Mouse (Mus musculus) forebrain, embryonic 13.5 days (tissue): ENCODE results near the gene St6galnac1. TPM values are rescaled to one million over a fixed set of nuclear protein-coding genes. Genes with fewer than 3 reads are reported as not detected.
"Not testable (repeated sequence)": the region's sequence is repeated elsewhere in the genome, so short reads cannot be mapped to it uniquely, and the experiment has no call there.

Experiments
- ATAC-seq: fragments of 200-750 bp; cut with Nextera tagmentation; 2 replicates; pipeline ENCODE4 v1.8.0; 2017
- H3K27ac ChIP-seq: fragments of 300-500 bp; sonication (generic); 2 replicates; pipeline ENCODE4 v1.5.1; 2015; ENCODE audit warnings: inconsistent platforms, mild to moderate bottlenecking, moderate library complexity
- H3K27me3 ChIP-seq: fragments of 300-500 bp; sonication (generic); 2 replicates; pipeline ENCODE4 v1.6.1; 2015; ENCODE audit warnings: mild to moderate bottlenecking, inconsistent platforms
- H3K36me3 ChIP-seq: fragments of 300-500 bp; sonication (generic); 2 replicates; pipeline ENCODE4 v1.6.1; 2015; ENCODE audit warnings: mild to moderate bottlenecking, inconsistent platforms; ENCODE audit not compliant: poor library complexity, severe bottlenecking
- H3K4me1 ChIP-seq: fragments of 300-500 bp; sonication (generic); 2 replicates; pipeline ENCODE4 v1.6.1; 2015; ENCODE audit warnings: inconsistent platforms
- H3K4me2 ChIP-seq: fragments of 300-500 bp; sonication (generic); 2 replicates; pipeline ENCODE4 v1.6.1; 2015; ENCODE audit warnings: inconsistent platforms, mild to moderate bottlenecking, moderate library complexity
- H3K4me3 ChIP-seq: fragments of 300-500 bp; sonication (generic); 2 replicates; pipeline ENCODE4 v1.5.1; 2015; ENCODE audit warnings: mild to moderate bottlenecking, inconsistent platforms
- H3K9ac ChIP-seq: fragments of 300-500 bp; sonication (generic); 2 replicates; pipeline ENCODE4 v1.6.1; 2015; ENCODE audit warnings: mild to moderate bottlenecking, inconsistent platforms
- H3K9me3 ChIP-seq: fragments of 300-500 bp; sonication (generic); replicated peaks from 2 replicates; pipeline ENCODE4 v1.6.1; 2016; ENCODE audit warnings: inconsistent platforms
- WGBS: fragments of 180-500 bp; shearing (Covaris S2); methylation state at CpG from one replicate; pipeline ENCODE4 v1.1.7; 2015; 5-methylcytosine and 5-hydroxymethylcytosine counted together
- polyA plus RNA-seq: library from polyadenylated mRNA; unstranded; fragments of >200 nt; fragmentation: Nextera tagmentation; extraction: Ambion mirVana; gene quantifications from 2 replicates; pipeline ENCODE4 v1.2.1, GENCODE M21; 2015

Gene St6galnac1
- polyA plus RNA-seq, 1 experiment from 2014 or later, result not detected

- H3K36me3 ChIP-seq, result no peaks in the 10 kb centered on the region
- H3K9ac ChIP-seq, result no peak overlapping the region
- H3K9me3 ChIP-seq, result no peaks in the 10 kb centered on the region
- no peak overlapping the region for H3K27ac ChIP-seq
- no peak overlapping the region for H3K4me3 ChIP-seq
- no peak for ATAC-seq
- no peaks in the 10 kb centered on the region for H3K27me3 ChIP-seq
- 81% methylated on average over 8 of the region's 8 CpGs for WGBS
- H3K4me2 ChIP-seq, result no peak overlapping the region
- no peaks in the 10 kb centered on the region for H3K4me1 ChIP-seq
These were observed 25.6 kb downstream of the St6galnac1 start for GRCm38 (mm10) chr11:116749733-116750132.

DNA sequence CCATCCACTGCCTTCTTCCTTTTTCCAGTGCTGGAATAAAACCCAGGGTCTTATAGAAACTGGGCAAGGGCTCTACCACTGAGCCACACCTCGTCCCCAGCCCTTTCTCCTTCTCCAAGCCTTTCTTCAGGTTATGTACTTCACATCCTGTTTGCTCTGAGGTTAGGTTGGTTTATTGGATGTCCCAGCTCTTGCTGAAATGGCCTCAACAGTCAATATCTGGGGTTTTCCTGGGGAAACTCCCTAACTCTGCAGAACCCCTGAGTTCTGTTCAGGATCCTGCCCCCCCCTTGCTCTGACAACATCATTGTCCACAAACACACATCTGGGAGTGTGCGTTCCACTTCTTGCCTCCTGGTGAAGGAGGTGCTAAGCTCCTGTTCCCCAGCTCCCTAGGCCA, 26.6 kb downstream of the St6galnac1 start:
- not testable (repeated sequence) for H3K4me3 ChIP-seq, H3K27me3 ChIP-seq, ATAC-seq, H3K9me3 ChIP-seq, H3K4me1 ChIP-seq, H3K9ac ChIP-seq, H3K27ac ChIP-seq, H3K4me2 ChIP-seq, H3K36me3 ChIP-seq
- WGBS, result 90% methylated on average over 2 of the region's 2 CpGs

- H3K9me3 ChIP-seq, H3K36me3 ChIP-seq, H3K4me2 ChIP-seq, H3K4me3 ChIP-seq, H3K27ac ChIP-seq, H3K4me1 ChIP-seq, H3K9ac ChIP-seq, ATAC-seq, H3K27me3 ChIP-seq: not testable (repeated sequence)
- 94% methylated on average over 3 of the region's 3 CpGs for WGBS
These were observed 28.5 kb downstream of the St6galnac1 start for GRCm38 (mm10) chr11:116746822-116747221.

GRCm38 (mm10) chr11:116745457-116745856, 29.9 kb downstream of the St6galnac1 start:
- H3K27ac ChIP-seq, H3K9ac ChIP-seq, H3K4me2 ChIP-seq, H3K4me3 ChIP-seq, ATAC-seq, H3K9me3 ChIP-seq, H3K4me1 ChIP-seq, H3K36me3 ChIP-seq, H3K27me3 ChIP-seq: not testable (repeated sequence)
- 71% methylated on average over 2 of the region's 2 CpGs for WGBS

GRCm38 (mm10) chr11:116738411-116738810, 36.9 kb downstream of the St6galnac1 start:
- 50% methylated on average over 11 of the region's 11 CpGs for WGBS

GRCm38 (mm10) chr11:116732536-116732935, 42.8 kb downstream of the St6galnac1 start:
- Histone ChIP-seq H3K4me3 (no peak overlapping the region), H3K27ac (no peak overlapping the region), H3K27me3 (no peaks in the 10 kb centered on the region), H3K4me2 (no peak overlapping the region), H3K36me3 (no peaks in the 10 kb centered on the region), H3K9ac (no peak overlapping the region), H3K4me1 (no peaks in the 10 kb centered on the region), H3K9me3 (no peaks in the 10 kb centered on the region)
- 91% methylated on average over 4 of the region's 4 CpGs for WGBS
- ATAC-seq, result no peak

More at GRCm38 (mm10) chr11:116738411-116738810, 36.9 kb downstream of the St6galnac1 start:
- Histone ChIP-seq H3K9ac (no peak overlapping the region), H3K27ac (no peak overlapping the region), H3K9me3 (no peaks in the 10 kb centered on the region), H3K36me3 (no peaks in the 10 kb centered on the region), H3K27me3 (no peaks in the 10 kb centered on the region), H3K4me1 (no peaks in the 10 kb centered on the region), H3K4me2 (no peak overlapping the region), H3K4me3 (no peak overlapping the region)
- no peak for ATAC-seq

DNA sequence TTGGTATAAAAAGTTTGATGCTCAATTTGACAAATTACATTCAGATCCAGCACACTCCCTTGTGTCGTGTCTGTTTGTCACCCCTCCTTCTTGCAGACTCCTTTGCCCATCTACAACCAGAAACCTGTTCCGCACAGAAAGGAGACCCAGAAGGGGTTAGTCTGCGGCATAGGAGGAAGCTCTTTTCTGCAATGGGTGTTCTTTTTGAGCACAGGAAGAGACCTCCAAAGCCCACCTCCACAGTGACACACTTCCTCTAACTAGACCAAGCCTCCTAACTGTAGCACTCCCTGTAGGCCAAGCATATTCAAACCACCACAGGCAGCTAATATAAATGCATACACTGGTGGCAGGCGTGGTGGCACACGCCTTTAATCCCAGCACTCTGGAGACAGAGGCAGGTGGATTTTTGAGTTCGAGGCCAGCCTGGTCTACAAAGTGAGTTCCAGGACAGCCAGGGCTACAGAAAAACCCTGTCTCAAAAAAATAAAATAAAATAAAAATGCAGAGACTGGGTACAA, 44.2 kb downstream of the St6galnac1 start:
- H3K4me2 ChIP-seq, H3K4me3 ChIP-seq, H3K27me3 ChIP-seq, H3K27ac ChIP-seq, H3K4me1 ChIP-seq, ATAC-seq, H3K9ac ChIP-seq, H3K36me3 ChIP-seq, H3K9me3 ChIP-seq: not testable (repeated sequence)
- WGBS, result 91% methylated on average over 6 of the region's 6 CpGs

- Histone ChIP-seq H3K9ac (no peak overlapping the region), H3K4me3 (no peak overlapping the region), H3K27me3 (no peaks in the 10 kb centered on the region), H3K27ac (no peak overlapping the region), H3K9me3 (no peaks in the 10 kb centered on the region), H3K36me3 (no peaks in the 10 kb centered on the region), H3K4me2 (no peak overlapping the region), H3K4me1 (peaks cover 7% of the 10 kb centered on the region; the same call in 1 of the 2 replicates)
- 87% methylated on average over 9 of the region's 9 CpGs for WGBS
- no peak for ATAC-seq
These were observed 45.9 kb downstream of the St6galnac1 start for GRCm38 (mm10) chr11:116729276-116730008.

DNA sequence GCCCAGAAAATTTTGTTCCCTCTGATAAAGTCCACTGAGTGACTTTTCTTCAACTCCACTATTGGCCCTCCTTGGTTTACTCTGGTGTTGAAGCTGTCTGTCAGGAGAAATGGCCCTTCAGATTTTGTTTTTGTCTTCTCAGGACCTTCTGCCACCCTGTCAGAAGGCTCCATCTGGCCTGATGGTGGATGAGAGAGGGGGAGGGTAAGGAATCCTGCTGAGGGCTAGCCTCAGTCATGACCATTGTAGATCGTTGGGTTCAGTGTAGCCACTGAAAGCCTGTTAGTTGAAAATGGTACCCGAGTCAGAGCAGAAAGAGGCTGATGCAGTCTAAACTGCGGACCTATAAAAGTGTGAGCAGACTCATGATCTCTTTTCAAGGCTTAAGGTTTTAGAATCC, 49.2 kb downstream of the St6galnac1 start:
- H3K9me3 ChIP-seq, result no peaks in the 10 kb centered on the region
- no peaks in the 10 kb centered on the region for H3K36me3 ChIP-seq
- H3K4me1 ChIP-seq, result peaks cover 7% of the 10 kb centered on the region; the same call in 1 of the 2 replicates
- no peak overlapping the region for H3K27ac ChIP-seq
- no peaks in the 10 kb centered on the region for H3K27me3 ChIP-seq
- H3K4me2 ChIP-seq, result no peak overlapping the region
- ATAC-seq, result no peak
- H3K9ac ChIP-seq, result no peak overlapping the region
- 76% methylated on average over 3 of the region's 3 CpGs for WGBS
- H3K4me3 ChIP-seq, result no peak overlapping the region

- H3K27me3 ChIP-seq, result no peaks in the 10 kb centered on the region
- no peaks in the 10 kb centered on the region for H3K9me3 ChIP-seq
- H3K36me3 ChIP-seq, result no peaks in the 10 kb centered on the region
- peak overlapping the region; percentile 40 for H3K4me2 ChIP-seq
- 0 out of 2 replicates have a peak overlapping the region, but pooled peaks have one; percentile 8 for H3K9ac ChIP-seq
- 39% methylated on average over 27 of the region's 27 CpGs for WGBS
- peak overlapping the region; percentile 10; the same call in 1 of the 2 replicates for H3K4me3 ChIP-seq
- 0 out of 2 replicates have a peak, but pooled peaks have one; percentile 21 for ATAC-seq
- peaks cover 7% of the 10 kb centered on the region; the same call in 1 of the 2 replicates for H3K4me1 ChIP-seq
- H3K27ac ChIP-seq, result no peak overlapping the region
These were observed 50.0 kb downstream of the St6galnac1 start for GRCm38 (mm10) chr11:116725031-116725948.

DNA sequence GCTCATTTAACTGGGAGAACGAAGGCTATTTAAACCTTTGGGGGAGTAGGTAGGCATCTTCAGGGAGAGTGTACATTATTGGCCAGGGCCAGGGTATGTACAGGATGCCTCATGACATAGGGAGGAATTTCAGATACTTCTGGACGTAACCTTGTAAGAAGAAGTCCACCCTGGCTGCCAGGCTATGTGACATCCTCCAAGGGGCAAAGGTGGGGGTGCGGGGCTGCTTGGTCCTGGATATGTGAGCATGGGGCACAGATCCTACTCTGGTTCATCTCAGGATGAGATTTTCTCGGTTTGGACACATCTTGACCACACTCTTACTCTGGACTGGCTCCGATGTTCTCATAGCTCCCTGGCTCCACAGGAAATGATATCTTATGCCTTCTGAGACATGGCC, 52.2 kb downstream of the St6galnac1 start:
- no peak overlapping the region for H3K4me3 ChIP-seq
- H3K4me1 ChIP-seq, result peaks cover 7% of the 10 kb centered on the region; the same call in 1 of the 2 replicates
- WGBS, result 94% methylated on average over 5 of the region's 5 CpGs
- H3K27ac ChIP-seq, result no peak overlapping the region
- no peaks in the 10 kb centered on the region for H3K27me3 ChIP-seq
- no peaks in the 10 kb centered on the region for H3K36me3 ChIP-seq
- no peak for ATAC-seq
- H3K4me2 ChIP-seq, result no peak overlapping the region
- no peak overlapping the region for H3K9ac ChIP-seq
- no peaks in the 10 kb centered on the region for H3K9me3 ChIP-seq
